Mouse (Mus musculus) small intestine, adult 2 months (tissue): ENCODE data around the gene Osbpl6. TPM values are rescaled to one million over a fixed set of nuclear protein-coding genes. Genes with fewer than 3 reads are reported as not detected.

Experiments
- H3K27ac ChIP-seq: fragments of 200-500 bp; 2 replicates; pipeline ENCODE4 v1.5.1; 2012; ENCODE audit warnings: low read depth, low read length, control low read depth, inconsistent platforms; ENCODE audit not compliant: insufficient read depth
- H3K27me3 ChIP-seq: fragments of 200-500 bp; 2 replicates; pipeline ENCODE4 v1.6.1; 2012; ENCODE audit warnings: mild to moderate bottlenecking, moderate library complexity, low read length, inconsistent platforms; ENCODE audit not compliant: control insufficient read depth, insufficient read depth
- H3K36me3 ChIP-seq: fragments of 200-500 bp; 2 replicates; pipeline ENCODE4 v1.6.1; 2012; ENCODE audit warnings: mild to moderate bottlenecking, low read length, control low read depth, inconsistent platforms; ENCODE audit not compliant: control insufficient read depth, insufficient read depth
- H3K4me1 ChIP-seq: fragments of 200-500 bp; 2 replicates; pipeline ENCODE4 v1.6.1; 2012; ENCODE audit warnings: low read length, inconsistent platforms, mixed read lengths; ENCODE audit not compliant: control insufficient read depth, insufficient read depth, insufficient read length
- H3K4me3 ChIP-seq: fragments of 200-500 bp; 2 replicates; pipeline ENCODE4 v1.5.1; 2012; ENCODE audit warnings: low read depth, mild to moderate bottlenecking, control low read depth, inconsistent platforms, low read length, moderate library complexity
- CTCF ChIP-seq: fragments of 200-500 bp; IDR thresholded peaks from 2 replicates; pipeline ENCODE4 v1.5.1; 2012; ENCODE audit warnings: low read depth, mild to moderate bottlenecking, control low read depth, inconsistent platforms, low read length, moderate library complexity, mixed read lengths; ENCODE audit not compliant: insufficient replicate concordance, insufficient read length; ENCODE audit errors: extremely low read depth
- POLR2A ChIP-seq: fragments of 200-500 bp; IDR thresholded peaks from 2 replicates; pipeline ENCODE4 v1.6.1; 2012; ENCODE audit warnings: low read depth, mild to moderate bottlenecking, control low read depth, inconsistent platforms, low read length, moderate library complexity
- WGBS: fragments of 180-500 bp; shearing (Covaris S2); methylation state at CpG from one replicate; pipeline ENCODE4 v1.1.7; 2018; 5-methylcytosine and 5-hydroxymethylcytosine counted together
- polyA plus RNA-seq: library from polyadenylated mRNA; depleted of rRNA; stranded (reverse); fragments of >200 nt; gene quantifications from 2 replicates; pipeline ENCODE4 v1.2.3, GENCODE M21; 2012

The Osbpl6 gene
- polyA plus RNA-seq, 1 experiment, result 72.6 TPM

DNA sequence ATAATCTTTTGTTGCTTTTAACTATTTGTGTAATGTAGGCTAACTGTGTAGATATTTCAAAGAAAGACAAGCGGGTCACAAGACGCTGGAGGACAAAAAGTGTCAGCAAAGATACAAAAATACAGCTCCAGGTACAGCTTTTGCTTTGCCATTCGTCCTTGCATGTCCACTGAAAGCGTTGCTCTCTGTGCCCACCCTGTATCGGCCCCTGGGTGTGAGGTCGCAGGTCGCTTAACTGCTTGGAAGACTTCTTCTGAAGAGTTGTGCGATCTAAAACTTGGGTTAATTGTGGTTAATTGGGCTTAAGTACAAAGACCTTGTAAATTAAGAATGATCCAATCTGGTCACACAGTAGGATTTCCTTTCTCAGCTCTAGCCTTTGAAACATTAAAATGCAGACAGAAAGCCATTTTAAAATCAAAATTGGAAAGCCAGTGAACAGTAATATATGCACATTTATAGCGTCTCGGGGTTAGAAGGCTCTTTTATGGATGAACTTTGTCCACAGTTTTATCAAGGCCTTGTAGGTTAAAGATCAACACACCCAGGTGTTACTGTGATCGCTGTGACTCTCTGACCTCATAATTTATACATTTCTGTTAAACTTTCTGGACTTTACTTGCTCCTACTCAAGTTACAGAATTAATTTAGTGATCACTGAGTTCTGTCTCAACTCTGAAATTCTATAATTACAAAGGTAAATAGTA lies 149.7 kb downstream of the Osbpl6 start:
- H3K4me1 ChIP-seq, result peaks cover 2% of the 10 kb centered on the region
- TF ChIP-seq POLR2A, result no peak
- no peak for TF ChIP-seq CTCF
- no peaks in the 10 kb centered on the region for H3K27me3 ChIP-seq
- peak overlapping the region; percentile 96 for H3K27ac ChIP-seq
- no peak overlapping the region for H3K4me3 ChIP-seq
- H3K36me3 ChIP-seq, result peaks cover 22% of the 10 kb centered on the region
- 44% methylated on average over 11 of the region's 11 CpGs for WGBS

DNA sequence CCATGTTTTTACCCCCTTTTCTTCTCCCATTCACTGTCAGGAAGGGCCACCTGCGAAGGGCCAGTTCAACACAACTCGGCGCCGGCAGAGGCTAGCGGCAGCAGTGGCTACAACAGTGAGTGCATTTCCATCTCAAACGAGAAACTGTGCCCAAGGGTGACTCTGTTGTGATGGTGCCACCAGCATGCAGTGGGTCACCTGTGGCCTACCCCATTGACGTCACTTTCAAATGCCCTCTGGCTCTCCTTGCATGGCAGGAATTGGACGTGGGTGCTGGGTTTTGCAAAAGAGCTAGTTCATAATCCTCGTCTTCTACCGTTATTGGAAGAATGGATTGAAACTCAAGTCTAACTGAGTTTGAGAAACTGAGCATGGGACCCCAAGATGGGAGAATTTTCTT lies 153.8 kb downstream of the Osbpl6 start:
- WGBS, result 95% methylated on average over 10 of the region's 10 CpGs
- Histone ChIP-seq H3K27me3 (no peaks in the 10 kb centered on the region), H3K4me1 (peaks cover 2% of the 10 kb centered on the region), H3K4me3 (no peak overlapping the region), H3K36me3 (peaks cover 5% of the 10 kb centered on the region; the same call in 1 of the 2 replicates), H3K27ac (no peak overlapping the region)
- TF ChIP-seq CTCF (no peak), POLR2A (no peak)

DNA sequence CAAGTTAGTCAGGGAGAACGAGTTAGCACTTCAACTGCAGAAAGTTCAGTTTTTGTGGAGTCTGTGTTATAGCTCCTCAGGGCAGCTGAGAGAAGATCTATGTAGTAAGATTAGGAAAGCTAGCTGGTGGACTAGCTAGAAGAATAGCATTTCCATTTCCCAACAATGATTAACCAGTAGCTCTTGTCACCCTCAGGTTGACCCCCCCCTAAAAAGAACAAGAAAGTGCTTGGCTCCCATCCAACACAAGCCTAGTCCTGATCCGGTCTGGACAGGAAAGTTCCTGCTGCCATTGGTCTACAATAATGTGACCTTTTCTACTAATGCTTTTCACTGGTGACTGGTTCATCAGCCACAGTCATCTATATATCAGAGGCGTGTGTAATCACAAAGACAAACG lies 157.6 kb downstream of the Osbpl6 start:
- H3K4me3 ChIP-seq, result no peak overlapping the region
- H3K36me3 ChIP-seq, result peaks cover 10% of the 10 kb centered on the region
- H3K27ac ChIP-seq, result no peak overlapping the region
- TF ChIP-seq POLR2A (no peak), CTCF (no peak)
- no peaks in the 10 kb centered on the region for H3K4me1 ChIP-seq
- WGBS, result 24% methylated on average over 4 of the region's 4 CpGs
- H3K27me3 ChIP-seq, result no peaks in the 10 kb centered on the region

GRCm38 (mm10) chr2:76566933-76567551 lies 160.7 kb downstream of the Osbpl6 start:
- Histone ChIP-seq H3K27ac (no peak overlapping the region), H3K4me1 (no peaks in the 10 kb centered on the region), H3K27me3 (no peaks in the 10 kb centered on the region), H3K4me3 (no peak overlapping the region), H3K36me3 (peaks cover 13% of the 10 kb centered on the region)
- 76% methylated on average over 8 of the region's 8 CpGs for WGBS
- TF ChIP-seq POLR2A (no peak), CTCF (no peak)

GRCm38 (mm10) chr2:76571543-76571942 lies 165.2 kb downstream of the Osbpl6 start:
- Histone ChIP-seq H3K36me3 (peaks cover 13% of the 10 kb centered on the region), H3K27ac (no peak overlapping the region), H3K4me3 (no peak overlapping the region), H3K4me1 (no peaks in the 10 kb centered on the region), H3K27me3 (no peaks in the 10 kb centered on the region)
- TF ChIP-seq POLR2A (no peak), CTCF (no peak)
- WGBS, result 68% methylated on average over 10 of the region's 10 CpGs

GRCm38 (mm10) chr2:76578911-76579310 lies 172.6 kb downstream of the Osbpl6 start:
- H3K36me3 ChIP-seq, result peaks cover 7% of the 10 kb centered on the region
- TF ChIP-seq CTCF (no peak), POLR2A (no peak)
- H3K27me3 ChIP-seq, result no peaks in the 10 kb centered on the region
- WGBS, result 89% methylated on average over 8 of the region's 8 CpGs
- no peaks in the 10 kb centered on the region for H3K4me1 ChIP-seq
- H3K4me3 ChIP-seq, result no peak overlapping the region
- no peak overlapping the region for H3K27ac ChIP-seq

DNA sequence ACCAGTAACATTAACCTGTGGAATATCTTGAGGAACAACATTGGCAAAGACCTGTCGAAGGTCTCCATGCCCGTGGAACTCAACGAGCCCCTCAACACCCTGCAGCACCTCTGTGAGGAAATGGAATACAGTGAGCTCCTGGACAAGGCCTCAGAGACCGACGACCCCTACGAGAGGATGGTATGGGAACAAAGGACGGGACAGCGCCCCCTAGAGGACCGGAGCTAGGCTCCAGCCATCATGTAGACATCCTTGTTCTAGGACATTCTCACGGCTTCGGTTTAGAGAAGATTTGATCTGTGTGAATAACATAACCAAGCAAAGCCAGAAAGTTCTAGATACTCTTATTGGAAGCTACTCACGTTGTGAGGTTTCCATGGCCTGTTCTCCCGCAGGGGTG lies 178.8 kb downstream of the Osbpl6 start:
- Histone ChIP-seq H3K4me1 (no peaks in the 10 kb centered on the region), H3K27me3 (no peaks in the 10 kb centered on the region), H3K27ac (no peak overlapping the region), H3K4me3 (no peak overlapping the region), H3K36me3 (peaks cover 17% of the 10 kb centered on the region)
- no peak for TF ChIP-seq POLR2A
- peak; percentile 43; the same call in 1 of the 2 replicates for TF ChIP-seq CTCF
- WGBS, result 92% methylated on average over 13 of the region's 13 CpGs
